Mouse (Mus musculus) brown adipose tissue, adult 24 weeks (tissue): ENCODE results near the gene Emid1. TPM values are rescaled to one million over a fixed set of nuclear protein-coding genes. Genes with fewer than 3 reads are reported as not detected.

Experiments
- H3K27ac ChIP-seq: fragments of 200-500 bp; replicated peaks from 2 replicates; pipeline ENCODE4 v1.5.1; 2012; ENCODE audit warnings: low read depth, mild to moderate bottlenecking, low read length
- H3K4me1 ChIP-seq: fragments of 200-500 bp; 2 replicates; pipeline ENCODE4 v1.6.1; 2012; ENCODE audit warnings: low read length, mixed read lengths; ENCODE audit not compliant: control insufficient read depth, insufficient read depth, insufficient read length
- H3K4me3 ChIP-seq: fragments of 200-500 bp; 2 replicates; pipeline ENCODE4 v1.5.1; 2012; ENCODE audit warnings: low read depth, mild to moderate bottlenecking, low read length, moderate library complexity; ENCODE audit not compliant: insufficient read depth
- polyA plus RNA-seq: library from polyadenylated mRNA; stranded (reverse); fragments of >200 nt; gene quantifications from 2 replicates; pipeline ENCODE4 v1.2.4, GENCODE M21; 2012; ENCODE audit not compliant: missing spikeins, insufficient read depth, insufficient read length

The Emid1 gene
- polyA plus RNA-seq, 1 experiment = not detected

- Histone ChIP-seq H3K4me3 (no peak overlapping the region), H3K27ac (no peak overlapping the region)
Measured at GRCm38 (mm10) chr11:5057064-5057463, 95.0 kb downstream of the Emid1 start.

More at GRCm38 (mm10) chr11:5057064-5057463, 95.0 kb downstream of the Emid1 start:
- H3K4me1 ChIP-seq = peaks cover 6% of the 10 kb centered on the region; the same call in 1 of the 2 replicates

Other genes starting within 250 kb of the Emid1 start
- gene Nefh, start 204.2 kb downstream of the Emid1 start, polyA plus RNA-seq = not detected in 2 replicates
- gene Ap1b1, start 165.4 kb downstream of the Emid1 start, polyA plus RNA-seq = 27.0 and 49.5 TPM in 2 replicates
- gene Rasl10a, start 94.1 kb downstream of the Emid1 start, polyA plus RNA-seq = 0.95 and 3.4 TPM in 2 replicates
- 17.7 and 20.5 TPM in 2 replicates for gene Gas2l1, start 86.9 kb downstream of the Emid1 start, polyA plus RNA-seq
- gene Rhbdd3, start 53.3 kb downstream of the Emid1 start, polyA plus RNA-seq = 14.4 and 18.4 TPM in 2 replicates
- gene Ewsr1, start 53.0 kb downstream of the Emid1 start, polyA plus RNA-seq = 121 and 140 TPM in 2 replicates
- gene Kremen1, start 109.3 kb upstream of the Emid1 start, polyA plus RNA-seq = 4.8 and 5.7 TPM in 2 replicates